Mouse (Mus musculus) embryonic facial prominence, embryonic 11.5 days (tissue): ENCODE measurements around the gene Nhej1. TPM values are rescaled to one million over a fixed set of nuclear protein-coding genes. Genes with fewer than 3 reads are reported as not detected.

Source experiments
- ATAC-seq: fragments of 200-750 bp; cut with Nextera tagmentation; replicated peaks from 2 replicates; pipeline ENCODE4 v1.8.0; 2017; ENCODE audit warnings: low read depth; ENCODE audit not compliant: insufficient number of reproducible peaks, low FRiP score, low TSS enrichment
- DNase-seq: peaks from one replicate; pipeline ENCODE4 v3.0.0-alpha.2; 2015; ENCODE audit warnings: low spot score
- H3K27ac ChIP-seq: fragments of 300-500 bp; sonication (generic); replicated peaks from 2 replicates; pipeline ENCODE4 v1.5.1; 2014; ENCODE audit warnings: mild to moderate bottlenecking, low read depth, low read length, control low read depth
- H3K27me3 ChIP-seq: fragments of 300-500 bp; sonication (generic); 2 replicates; pipeline ENCODE4 v1.6.1; 2014; ENCODE audit warnings: mild to moderate bottlenecking, low read length, moderate library complexity, mixed read lengths; ENCODE audit not compliant: control insufficient read depth, insufficient read depth
- H3K36me3 ChIP-seq: fragments of 300-500 bp; sonication (generic); replicated peaks from 2 replicates; pipeline ENCODE4 v1.6.1; 2014; ENCODE audit warnings: low read depth, mild to moderate bottlenecking, low read length, moderate library complexity, mixed read lengths; ENCODE audit not compliant: control insufficient read depth, insufficient read depth
- H3K4me1 ChIP-seq: fragments of 300-500 bp; sonication (generic); 2 replicates; pipeline ENCODE4 v1.6.1; 2014; ENCODE audit warnings: low read length, mixed read lengths; ENCODE audit not compliant: control insufficient read depth, insufficient read depth
- H3K4me2 ChIP-seq: fragments of 300-500 bp; sonication (generic); 2 replicates; pipeline ENCODE4 v1.6.1; 2014; ENCODE audit warnings: low read depth, mild to moderate bottlenecking, control low read depth, low read length, moderate library complexity
- H3K4me3 ChIP-seq: fragments of 300-500 bp; sonication (generic); 2 replicates; pipeline ENCODE4 v1.5.1; 2014; ENCODE audit warnings: low read depth, low read length, control low read depth
- H3K9ac ChIP-seq: fragments of 300-500 bp; sonication (generic); replicated peaks from 2 replicates; pipeline ENCODE4 v1.6.1; 2014; ENCODE audit warnings: mild to moderate bottlenecking, control low read depth, low read length
- H3K9me3 ChIP-seq: fragments of 300-500 bp; sonication (generic); replicated peaks from 2 replicates; pipeline ENCODE4 v1.6.1; 2016; ENCODE audit warnings: mild to moderate bottlenecking, low read length, inconsistent platforms, mixed read lengths; ENCODE audit not compliant: control insufficient read depth
- WGBS: fragments of 180-500 bp; shearing (Covaris S2); extraction: QIAGEN DNeasy Blood & Tissue Kit; methylation state at CpG from one replicate; pipeline ENCODE4 v1.1.7; 2014; 5-methylcytosine and 5-hydroxymethylcytosine counted together
- polyA plus RNA-seq: library from polyadenylated mRNA; unstranded; fragments of >200 nt; fragmentation: Nextera tagmentation; extraction: Ambion mirVana; gene quantifications from 2 replicates; pipeline ENCODE4 v1.2.1, GENCODE M21; 2014

Nhej1 gene
- polyA plus RNA-seq, 1 experiment from 2014 or later: 12.0 TPM

- H3K27ac ChIP-seq: no peak overlapping the region
- no peak overlapping the region for H3K9ac ChIP-seq
- no peak overlapping the region for H3K4me3 ChIP-seq
- H3K4me2 ChIP-seq: no peak overlapping the region
- no peaks in the 10 kb centered on the region for H3K4me1 ChIP-seq
- H3K27me3 ChIP-seq: no peaks in the 10 kb centered on the region
- 86% methylated on average over 2 of the region's 2 CpGs for WGBS
- DNase-seq: no peak
- ATAC-seq: no peak
- H3K9me3 ChIP-seq: no peaks in the 10 kb centered on the region
- no peaks in the 10 kb centered on the region for H3K36me3 ChIP-seq
Measured at GRCm38 (mm10) chr1:74997231-74997630, 127.8 kb downstream of the Nhej1 start.

- ATAC-seq: no peak
- Histone ChIP-seq H3K4me3 (no peak overlapping the region), H3K27ac (no peak overlapping the region), H3K9me3 (no peaks in the 10 kb centered on the region), H3K36me3 (no peaks in the 10 kb centered on the region), H3K27me3 (no peaks in the 10 kb centered on the region), H3K4me2 (no peak overlapping the region), H3K4me1 (peaks cover 5% of the 10 kb centered on the region; the same call in 1 of the 2 replicates), H3K9ac (no peak overlapping the region)
- 72% methylated on average over 8 of the region's 8 CpGs for WGBS
- no peak for DNase-seq
Measured at GRCm38 (mm10) chr1:74977001-74977400, 148.0 kb downstream of the Nhej1 start.

GRCm38 (mm10) chr1:74975936-74976335, 149.1 kb downstream of the Nhej1 start:
- H3K36me3 ChIP-seq: no peaks in the 10 kb centered on the region
- DNase-seq: no peak
- no peaks in the 10 kb centered on the region for H3K27me3 ChIP-seq
- H3K9me3 ChIP-seq: no peaks in the 10 kb centered on the region
- H3K9ac ChIP-seq: no peak overlapping the region
- peaks cover 5% of the 10 kb centered on the region; the same call in 1 of the 2 replicates for H3K4me1 ChIP-seq
- 81% methylated on average over 1 of the region's 1 CpGs for WGBS
- no peak overlapping the region for H3K4me2 ChIP-seq
- ATAC-seq: no peak
- H3K4me3 ChIP-seq: no peak overlapping the region
- H3K27ac ChIP-seq: no peak overlapping the region

- Histone ChIP-seq H3K27ac (no peak overlapping the region), H3K9me3 (no peaks in the 10 kb centered on the region), H3K36me3 (no peaks in the 10 kb centered on the region), H3K4me2 (no peak overlapping the region), H3K4me1 (0 out of 2 replicates have a peak, but pooled peaks cover 1% of the 10 kb centered on the region), H3K27me3 (no peaks in the 10 kb centered on the region), H3K9ac (no peak overlapping the region), H3K4me3 (no peak overlapping the region)
- DNase-seq (no peak), ATAC-seq (no peak)
- 81% methylated on average over 6 of the region's 6 CpGs for WGBS
Measured at GRCm38 (mm10) chr1:74973590-74973989, 151.4 kb downstream of the Nhej1 start.

- H3K4me2 ChIP-seq: no peak overlapping the region
- no peaks in the 10 kb centered on the region for H3K27me3 ChIP-seq
- 66% methylated on average over 4 of the region's 4 CpGs for WGBS
Measured at GRCm38 (mm10) chr1:74971353-74972050, 153.5 kb downstream of the Nhej1 start.

GRCm38 (mm10) chr1:74967962-74968580, 156.9 kb downstream of the Nhej1 start:
- H3K36me3 ChIP-seq: no peaks in the 10 kb centered on the region
- H3K27ac ChIP-seq: no peak overlapping the region
- ATAC-seq (no peak), DNase-seq (no peak)
- H3K4me2 ChIP-seq: no peak overlapping the region
- H3K4me1 ChIP-seq: 0 out of 2 replicates have a peak, but pooled peaks cover 4% of the 10 kb centered on the region
- WGBS: 75% methylated on average over 8 of the region's 8 CpGs
- H3K4me3 ChIP-seq: no peak overlapping the region
- H3K9ac ChIP-seq: no peak overlapping the region
- no peaks in the 10 kb centered on the region for H3K9me3 ChIP-seq
- no peaks in the 10 kb centered on the region for H3K27me3 ChIP-seq

More at GRCm38 (mm10) chr1:74971353-74972050, 153.5 kb downstream of the Nhej1 start:
- Histone ChIP-seq H3K4me1 (no peaks in the 10 kb centered on the region), H3K9ac (no peak overlapping the region), H3K9me3 (no peaks in the 10 kb centered on the region), H3K4me3 (no peak overlapping the region), H3K36me3 (no peaks in the 10 kb centered on the region), H3K27ac (no peak overlapping the region)
- ATAC-seq (no peak), DNase-seq (no peak)

GRCm38 (mm10) chr1:74964494-74965215, 160.3 kb downstream of the Nhej1 start:
- Histone ChIP-seq H3K27ac (no peak overlapping the region), H3K9me3 (no peaks in the 10 kb centered on the region), H3K27me3 (no peaks in the 10 kb centered on the region), H3K36me3 (no peaks in the 10 kb centered on the region), H3K4me3 (no peak overlapping the region), H3K4me1 (0 out of 2 replicates have a peak, but pooled peaks cover 4% of the 10 kb centered on the region), H3K9ac (peak overlapping the region; percentile 50), H3K4me2 (peak overlapping the region; percentile 34)
- ATAC-seq (0 out of 2 replicates have a peak, but pooled peaks have one; percentile 14), DNase-seq (peak; percentile 94)
- 12% methylated on average over 16 of the region's 16 CpGs for WGBS
